Mouse (Mus musculus) lung, embryonic 14.5 days (tissue): Measurements from ENCODE around the gene Tbx15. TPM values are rescaled to one million over a fixed set of nuclear protein-coding genes. Genes with fewer than 3 reads are reported as not detected.
A peak's percentile ranks its signal among the peaks of the same experiment; 100 is the strongest.

Source experiments
- ATAC-seq: fragments of 200-750 bp; cut with Nextera tagmentation; 2 replicates; pipeline ENCODE4 v1.8.0; 2017; ENCODE audit warnings: mild to moderate bottlenecking, moderate TSS enrichment, moderate library complexity; ENCODE audit not compliant: insufficient read depth
- DNase-seq: peaks from one replicate; pipeline ENCODE4 v3.0.0-alpha.2; 2015
- H3K27ac ChIP-seq: fragments of 300-500 bp; sonication (generic); 2 replicates; pipeline ENCODE4 v1.5.1; 2014; ENCODE audit warnings: low read depth, mild to moderate bottlenecking, moderate library complexity
- H3K27me3 ChIP-seq: fragments of 300-500 bp; sonication (generic); 2 replicates; pipeline ENCODE4 v1.6.1; 2014; ENCODE audit warnings: low read length, control low read depth; ENCODE audit not compliant: insufficient read depth
- H3K36me3 ChIP-seq: fragments of 300-500 bp; sonication (generic); 2 replicates; pipeline ENCODE4 v1.6.1; 2014; ENCODE audit warnings: control low read depth; ENCODE audit not compliant: insufficient read depth
- H3K4me1 ChIP-seq: fragments of 300-500 bp; sonication (generic); 2 replicates; pipeline ENCODE4 v1.6.1; 2014; ENCODE audit warnings: antibody characterized with exemption, control low read depth; ENCODE audit not compliant: insufficient read depth
- H3K4me2 ChIP-seq: fragments of 300-500 bp; sonication (generic); 2 replicates; pipeline ENCODE4 v1.6.1; 2014; ENCODE audit warnings: mild to moderate bottlenecking
- H3K4me3 ChIP-seq: fragments of 300-500 bp; sonication (generic); 2 replicates; pipeline ENCODE4 v1.5.1; 2014; ENCODE audit warnings: low read depth, low read length
- H3K9ac ChIP-seq: fragments of 300-500 bp; sonication (generic); 2 replicates; pipeline ENCODE4 v1.6.1; 2014
- H3K9me3 ChIP-seq: fragments of 300-500 bp; sonication (generic); 2 replicates; pipeline ENCODE4 v1.6.1; 2016; ENCODE audit warnings: low read depth, low read length, control low read depth
- CTCF ChIP-seq: IDR thresholded peaks from 2 replicates; pipeline ENCODE4 v1.5.1; 2016; ENCODE audit warnings: antibody characterized with exemption, low read depth
- WGBS: fragments of 180-500 bp; shearing (Covaris S2); extraction: QIAGEN DNeasy Blood & Tissue Kit; methylation state at CpG from one replicate; pipeline ENCODE4 v1.1.7; 2014; 5-methylcytosine and 5-hydroxymethylcytosine counted together
- polyA plus RNA-seq: library from polyadenylated mRNA; unstranded; fragments of >200 nt; fragmentation: Nextera tagmentation; extraction: Ambion mirVana; gene quantifications from 2 replicates; pipeline ENCODE4 v1.2.1, GENCODE M21; 2014

Gene Tbx15
- polyA plus RNA-seq, 1 experiment from 2014 or later = 0.28 TPM

- H3K9ac ChIP-seq = no peak overlapping the region
- no peak for DNase-seq
- no peak for ATAC-seq
- H3K4me2 ChIP-seq = no peak overlapping the region
- no peak overlapping the region for H3K27ac ChIP-seq
- H3K4me3 ChIP-seq = no peak overlapping the region
- no peaks in the 10 kb centered on the region for H3K36me3 ChIP-seq
- TF ChIP-seq CTCF = no peak
- H3K27me3 ChIP-seq = peaks cover 97% of the 10 kb centered on the region
- H3K9me3 ChIP-seq = no peaks in the 10 kb centered on the region
- 5% methylated on average over 8 of the region's 8 CpGs for WGBS
- H3K4me1 ChIP-seq = no peaks in the 10 kb centered on the region
Observed at GRCm38 (mm10) chr3:99242481-99242880, 2.3 kb downstream of the Tbx15 start.

- Histone ChIP-seq H3K27ac (no peak overlapping the region), H3K27me3 (peaks cover 97% of the 10 kb centered on the region), H3K9me3 (no peaks in the 10 kb centered on the region), H3K4me3 (no peak overlapping the region), H3K36me3 (no peaks in the 10 kb centered on the region), H3K4me1 (no peaks in the 10 kb centered on the region), H3K4me2 (no peak overlapping the region), H3K9ac (no peak overlapping the region)
- peak; percentile 59; the same call in 1 of the 2 replicates for ATAC-seq
- no peak for TF ChIP-seq CTCF
- peak; percentile 44 for DNase-seq
- WGBS = 13% methylated on average over 3 of the region's 3 CpGs
Observed at GRCm38 (mm10) chr3:99245341-99245740, 5.2 kb downstream of the Tbx15 start.

GRCm38 (mm10) chr3:99246629-99247028 is 6.4 kb downstream of the Tbx15 start:
- WGBS = 30% methylated on average over 3 of the region's 3 CpGs

GRCm38 (mm10) chr3:99247586-99247985 is 7.4 kb downstream of the Tbx15 start:
- no peak for TF ChIP-seq CTCF
- Histone ChIP-seq H3K4me3 (no peak overlapping the region), H3K27ac (no peak overlapping the region), H3K4me2 (no peak overlapping the region), H3K27me3 (peaks cover 97% of the 10 kb centered on the region), H3K9ac (no peak overlapping the region), H3K36me3 (no peaks in the 10 kb centered on the region), H3K9me3 (no peaks in the 10 kb centered on the region), H3K4me1 (no peaks in the 10 kb centered on the region)
- ATAC-seq = no peak
- peak; percentile 11 for DNase-seq
- 5% methylated on average over 4 of the region's 4 CpGs for WGBS

More at GRCm38 (mm10) chr3:99246629-99247028, 6.4 kb downstream of the Tbx15 start:
- no peak for ATAC-seq
- H3K9me3 ChIP-seq = no peaks in the 10 kb centered on the region
- H3K27ac ChIP-seq = no peak overlapping the region
- H3K4me3 ChIP-seq = no peak overlapping the region
- H3K4me1 ChIP-seq = no peaks in the 10 kb centered on the region
- peaks cover 97% of the 10 kb centered on the region for H3K27me3 ChIP-seq
- H3K4me2 ChIP-seq = no peak overlapping the region
- H3K9ac ChIP-seq = no peak overlapping the region
- TF ChIP-seq CTCF = no peak
- H3K36me3 ChIP-seq = no peaks in the 10 kb centered on the region
- DNase-seq = no peak

GRCm38 (mm10) chr3:99247996-99248801 is 8.0 kb downstream of the Tbx15 start:
- no peak for ATAC-seq
- H3K27ac ChIP-seq = no peak overlapping the region
- no peak overlapping the region for H3K4me3 ChIP-seq
- TF ChIP-seq CTCF = no peak
- no peak overlapping the region for H3K9ac ChIP-seq
- peaks cover 97% of the 10 kb centered on the region for H3K27me3 ChIP-seq
- peak; percentile 16 for DNase-seq
- WGBS = 3% methylated on average over 28 of the region's 28 CpGs
- H3K36me3 ChIP-seq = no peaks in the 10 kb centered on the region
- H3K4me2 ChIP-seq = no peak overlapping the region
- H3K9me3 ChIP-seq = no peaks in the 10 kb centered on the region
- H3K4me1 ChIP-seq = no peaks in the 10 kb centered on the region

GRCm38 (mm10) chr3:99248831-99249550 is 8.8 kb downstream of the Tbx15 start:
- peaks cover 98% of the 10 kb centered on the region for H3K27me3 ChIP-seq
- no peaks in the 10 kb centered on the region for H3K9me3 ChIP-seq
- H3K4me3 ChIP-seq = no peak overlapping the region
- no peak overlapping the region for H3K4me2 ChIP-seq
- H3K4me1 ChIP-seq = no peaks in the 10 kb centered on the region
- ATAC-seq (no peak), DNase-seq (peak; percentile 11)
- no peak for TF ChIP-seq CTCF
- H3K9ac ChIP-seq = no peak overlapping the region
- H3K27ac ChIP-seq = no peak overlapping the region
- 2% methylated on average over 25 of the region's 25 CpGs for WGBS
- no peaks in the 10 kb centered on the region for H3K36me3 ChIP-seq

- TF ChIP-seq CTCF = no peak
- no peak overlapping the region for H3K4me2 ChIP-seq
- H3K4me3 ChIP-seq = no peak overlapping the region
Observed at GRCm38 (mm10) chr3:99249551-99249870, 9.3 kb downstream of the Tbx15 start.

More at GRCm38 (mm10) chr3:99249551-99249870, 9.3 kb downstream of the Tbx15 start:
- no peaks in the 10 kb centered on the region for H3K4me1 ChIP-seq
- 5% methylated on average over 11 of the region's 11 CpGs for WGBS
- H3K27ac ChIP-seq = no peak overlapping the region
- no peak for DNase-seq
- H3K9me3 ChIP-seq = no peaks in the 10 kb centered on the region
- H3K9ac ChIP-seq = no peak overlapping the region
- no peaks in the 10 kb centered on the region for H3K36me3 ChIP-seq
- H3K27me3 ChIP-seq = peaks cover 100% of the 10 kb centered on the region
- no peak for ATAC-seq
